Mouse (Mus musculus): ENCODE measurements around the gene Dusp28. TPM values are rescaled to one million over a fixed set of nuclear protein-coding genes. Genes with fewer than 3 reads are reported as not detected.
A peak's percentile ranks its signal among the peaks of the same experiment; 100 is the strongest.

The Dusp28 gene
- total and polyA plus RNA-seq, 3 experiments: 3.6 to 4.6 (median 3.6) TPM

- peak overlapping the region; percentile 92; the same call in 1 of the 2 replicates for H3K4me2 ChIP-seq (ENCODE audit: insufficient read depth, low read depth, poor library complexity, severe bottlenecking)
- in situ Hi-C loops (cut with MboI; ENCODE audit: low pct_ligation_motif_present, low pct_unique_long_range_greater_than_20kb, low sequenced_read_pairs): no loop called here
- dilution Hi-C loops (cut with MboI; ENCODE audit: extremely low pct_ligation_motif_present, extremely low pct_unique_long_range_greater_than_20kb, low sequenced_read_pairs): no loop called here
Measured at GRCm38 (mm10) chr1:92905703-92906310, 974 bp upstream of the Dusp28 start.

DNA sequence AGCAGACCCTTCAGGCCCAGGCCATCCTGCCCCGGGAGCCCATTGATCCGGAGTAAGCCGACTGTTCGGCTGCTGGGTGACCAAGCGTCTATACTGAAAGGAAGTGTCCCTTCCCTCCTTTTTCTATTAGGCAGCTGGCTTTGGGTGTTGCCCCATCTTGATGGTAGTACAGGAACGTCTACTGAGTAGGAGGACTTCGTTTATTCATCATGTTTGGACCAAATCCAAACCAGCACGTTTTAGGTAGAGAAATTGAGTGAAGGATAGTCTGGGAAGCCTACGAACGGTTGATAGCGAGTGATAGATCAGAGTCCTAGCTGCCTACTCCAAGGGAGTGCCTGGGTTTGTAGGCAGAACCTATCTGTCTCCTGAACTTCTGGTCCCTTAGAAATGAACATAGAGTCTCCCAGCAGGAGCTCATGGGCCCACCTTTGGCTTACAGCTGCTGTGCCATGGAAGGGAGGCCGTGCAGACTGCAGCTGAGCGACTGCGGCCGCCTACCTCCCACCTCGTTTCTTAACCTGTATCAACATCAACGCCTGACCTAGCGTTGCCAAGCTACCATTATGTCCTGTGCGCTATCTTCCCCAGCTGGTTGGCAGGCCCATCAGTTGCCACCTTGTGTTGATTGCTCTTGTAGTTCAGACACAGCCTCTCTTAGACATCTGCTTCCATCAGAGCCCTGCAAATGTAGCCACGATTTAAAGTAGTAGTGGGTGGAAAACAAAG lies 1.0 kb downstream of the Dusp28 start:
- in situ Hi-C loops (cut with MboI; ENCODE audit: low pct_ligation_motif_present, low pct_unique_long_range_greater_than_20kb, low sequenced_read_pairs): no loop called here
- no peak overlapping the region for H3K27ac ChIP-seq (ENCODE audit: insufficient read depth, low read depth)
- H3K9me3 ChIP-seq (replicated peaks; ENCODE audit: low read length): peaks cover 2% of the 10 kb centered on the region
- H3K9ac ChIP-seq (ENCODE audit: insufficient read depth, low read depth): peak overlapping the region; percentile 70
- H3K4me3 ChIP-seq (replicated peaks in 1 of 3; ENCODE audit: low read depth in 2 of 3, low read length in 2 of 3, poor library complexity in 1 of 3): peak overlapping the region; percentile 57 to 79 (median 57)
- H3K79me2 ChIP-seq (replicated peaks; ENCODE audit: control insufficient read depth, extremely low read depth, insufficient read depth, poor library complexity, severe bottlenecking): no peaks in the 10 kb centered on the region
- TF ChIP-seq NELFE (IDR thresholded peaks at IDR 0.05; ENCODE audit: low read depth, low read length): no peak
- TF ChIP-seq BHLHE40 (IDR thresholded peaks at IDR 0.05; ENCODE audit: low read depth, low read length): no peak
- no peak for TF ChIP-seq MEF2A (IDR thresholded peaks at IDR 0.05; ENCODE audit: borderline replicate concordance, low read depth, low read length)
- no peak for TF ChIP-seq MAZ (IDR thresholded peaks at IDR 0.05; ENCODE audit: low read depth, low read length)
- TF ChIP-seq RCOR1 (conservative IDR thresholded peaks at IDR 0.05; ENCODE audit: low read depth, low read length): no peak
- no peak for DNase-seq (ENCODE audit: extremely low read depth)
- dilution Hi-C loops (cut with MboI; ENCODE audit: extremely low pct_ligation_motif_present, extremely low pct_unique_long_range_greater_than_20kb, low sequenced_read_pairs): no loop called here
- H3K36me3 ChIP-seq (replicated peaks in 1 of 2; ENCODE audit: control insufficient read depth in 1 of 2, insufficient read depth in 1 of 2, low read length in 1 of 2): peaks cover 0 to 8% of the 10 kb centered on the region in 2 experiments
- peaks cover 17 to 42% of the 10 kb centered on the region in 2 experiments for H3K4me1 ChIP-seq (ENCODE audit: control insufficient read depth in 1 of 2, insufficient read depth in 2 of 2)
- peak overlapping the region; percentile 54 for H3K4me2 ChIP-seq (ENCODE audit: insufficient read depth, low read depth, poor library complexity, severe bottlenecking)
- H3K27me3 ChIP-seq (replicated peaks): peaks cover 11% of the 10 kb centered on the region

More at GRCm38 (mm10) chr1:92905703-92906310, 974 bp upstream of the Dusp28 start:
- no peak overlapping the region for H3K9ac ChIP-seq (ENCODE audit: insufficient read depth, low read depth)
- H3K36me3 ChIP-seq (replicated peaks in 1 of 2; ENCODE audit: control insufficient read depth in 1 of 2, insufficient read depth in 1 of 2, low read length in 1 of 2): peaks cover 0 to 7% of the 10 kb centered on the region in 2 experiments
- H3K4me3 ChIP-seq (replicated peaks in 1 of 3; ENCODE audit: low read depth in 2 of 3, low read length in 2 of 3, poor library complexity in 1 of 3): peak overlapping the region in 1 of 3 experiments; percentile 9
- 0 out of 2 replicates have a peak overlapping the region, but pooled peaks have one; percentile 42 for H3K27ac ChIP-seq (ENCODE audit: insufficient read depth, low read depth)
- peaks cover 21% of the 10 kb centered on the region for H3K27me3 ChIP-seq (replicated peaks)
- H3K9me3 ChIP-seq (replicated peaks; ENCODE audit: low read length): peaks cover 2% of the 10 kb centered on the region
- no peak for DNase-seq (ENCODE audit: extremely low read depth)
- no peak for TF ChIP-seq KAT2A (IDR thresholded peaks at IDR 0.05; ENCODE audit: insufficient replicate concordance, low read length)
- TF ChIP-seq TCF12 (IDR thresholded peaks at IDR 0.05; ENCODE audit: low read depth, low read length): 0 out of 2 replicates have a peak, but pooled peaks have one; percentile 4
- no peak for TF ChIP-seq NELFE (IDR thresholded peaks at IDR 0.05; ENCODE audit: low read depth, low read length)
- no peak for TF ChIP-seq SMC3 (IDR thresholded peaks at IDR 0.05; ENCODE audit: low read depth, low read length)
- TF ChIP-seq MAX (IDR thresholded peaks at IDR 0.05; ENCODE audit: low read length): no peak
- peak; percentile 62 for TF ChIP-seq EP300 (IDR thresholded peaks at IDR 0.05; ENCODE audit: low read length)
- TF ChIP-seq MAFK (IDR thresholded peaks at IDR 0.05; ENCODE audit: insufficient replicate concordance, low read length): no peak
- no peak for TF ChIP-seq MAZ (IDR thresholded peaks at IDR 0.05; ENCODE audit: low read depth, low read length)
- TF ChIP-seq JUN (IDR thresholded peaks at IDR 0.05; ENCODE audit: insufficient read depth, low read depth, low read length): no peak
- no peak for TF ChIP-seq GABPA (IDR thresholded peaks at IDR 0.05; ENCODE audit: insufficient replicate concordance, low read depth, low read length)
- no peak for TF ChIP-seq CHD1 (IDR thresholded peaks at IDR 0.05; ENCODE audit: low read depth, low read length)
- no peak for TF ChIP-seq CTCF (conservative IDR thresholded peaks at IDR 0.05 in 1 of 2, IDR thresholded peaks at IDR 0.05 in 1 of 2; ENCODE audit: low read depth in 2 of 2, low read length in 2 of 2)
- TF ChIP-seq IRF4 (IDR thresholded peaks at IDR 0.05; ENCODE audit: low read depth, low read length): peak; percentile 68
- TF ChIP-seq ZNF384 (IDR thresholded peaks at IDR 0.05; ENCODE audit: low read depth, low read length): peak; percentile 55
- TF ChIP-seq ZKSCAN1 (IDR thresholded peaks at IDR 0.05; ENCODE audit: borderline replicate concordance, low read depth, low read length): no peak
- TF ChIP-seq ETS1 (conservative IDR thresholded peaks at IDR 0.05; ENCODE audit: low read depth, low read length): peak; percentile 22; the same call in 1 of the 2 replicates
- 0 out of 2 replicates have a peak, but pooled peaks have one; percentile 37 for TF ChIP-seq MYC (IDR thresholded peaks at IDR 0.05; ENCODE audit: low read depth, low read length)
- peaks cover 10 to 26% of the 10 kb centered on the region in 2 experiments for H3K4me1 ChIP-seq (ENCODE audit: control insufficient read depth in 1 of 2, insufficient read depth in 2 of 2)
- H3K79me2 ChIP-seq (replicated peaks; ENCODE audit: control insufficient read depth, extremely low read depth, insufficient read depth, poor library complexity, severe bottlenecking): no peaks in the 10 kb centered on the region

All from CH12.LX (cell line).